Mouse (Mus musculus) hindbrain, embryonic 16.5 days (tissue): Measurements from ENCODE around the gene Tmem158. TPM values are rescaled to one million over a fixed set of nuclear protein-coding genes. Genes with fewer than 3 reads are reported as not detected.

Experiments used
- ATAC-seq: fragments of 200-750 bp; cut with Nextera tagmentation; 2 replicates; pipeline ENCODE4 v1.8.0; 2017; ENCODE audit warnings: moderate TSS enrichment, moderate library complexity
- H3K27ac ChIP-seq: fragments of 300-500 bp; sonication (generic); 2 replicates; pipeline ENCODE4 v1.5.1; 2014; ENCODE audit warnings: low read depth, mild to moderate bottlenecking, control low read depth, low read length, moderate library complexity
- H3K27me3 ChIP-seq: fragments of 300-500 bp; sonication (generic); replicated peaks from 2 replicates; pipeline ENCODE4 v1.6.1; 2014; ENCODE audit warnings: low read length; ENCODE audit not compliant: control insufficient read depth, insufficient read depth
- H3K36me3 ChIP-seq: fragments of 300-500 bp; sonication (generic); 2 replicates; pipeline ENCODE4 v1.6.1; 2014; ENCODE audit warnings: mild to moderate bottlenecking, low read length, moderate library complexity, mixed read lengths; ENCODE audit not compliant: control insufficient read depth, insufficient read depth
- H3K4me1 ChIP-seq: fragments of 300-500 bp; sonication (generic); 2 replicates; pipeline ENCODE4 v1.6.1; 2014; ENCODE audit warnings: low read depth, low read length; ENCODE audit not compliant: control insufficient read depth, insufficient read depth
- H3K4me2 ChIP-seq: fragments of 300-500 bp; sonication (generic); 2 replicates; pipeline ENCODE4 v1.6.1; 2014; ENCODE audit warnings: mild to moderate bottlenecking, low read length, control low read depth, moderate library complexity
- H3K4me3 ChIP-seq: fragments of 300-500 bp; sonication (generic); 2 replicates; pipeline ENCODE4 v1.5.1; 2014; ENCODE audit warnings: mild to moderate bottlenecking, low read length, control low read depth, moderate library complexity
- H3K9ac ChIP-seq: fragments of 300-500 bp; sonication (generic); 2 replicates; pipeline ENCODE4 v1.6.1; 2014; ENCODE audit warnings: low read depth, mild to moderate bottlenecking, control low read depth, low read length, moderate library complexity
- H3K9me3 ChIP-seq: fragments of 300-500 bp; sonication (generic); 2 replicates; pipeline ENCODE4 v1.6.1; 2014; ENCODE audit warnings: mild to moderate bottlenecking, low read length, moderate library complexity; ENCODE audit not compliant: control insufficient read depth
- WGBS: fragments of 180-500 bp; shearing (Covaris S2); extraction: QIAGEN DNeasy Blood & Tissue Kit; methylation state at CpG from one replicate; pipeline ENCODE4 v1.1.7; 2014; 5-methylcytosine and 5-hydroxymethylcytosine counted together
- polyA plus RNA-seq: library from polyadenylated mRNA; unstranded; fragments of >200 nt; fragmentation: Nextera tagmentation; extraction: Ambion mirVana; gene quantifications from 2 replicates; pipeline ENCODE4 v1.2.1, GENCODE M21; 2015

Tmem158 gene
- polyA plus RNA-seq, 1 experiment from 2014 or later = 25.3 TPM

DNA sequence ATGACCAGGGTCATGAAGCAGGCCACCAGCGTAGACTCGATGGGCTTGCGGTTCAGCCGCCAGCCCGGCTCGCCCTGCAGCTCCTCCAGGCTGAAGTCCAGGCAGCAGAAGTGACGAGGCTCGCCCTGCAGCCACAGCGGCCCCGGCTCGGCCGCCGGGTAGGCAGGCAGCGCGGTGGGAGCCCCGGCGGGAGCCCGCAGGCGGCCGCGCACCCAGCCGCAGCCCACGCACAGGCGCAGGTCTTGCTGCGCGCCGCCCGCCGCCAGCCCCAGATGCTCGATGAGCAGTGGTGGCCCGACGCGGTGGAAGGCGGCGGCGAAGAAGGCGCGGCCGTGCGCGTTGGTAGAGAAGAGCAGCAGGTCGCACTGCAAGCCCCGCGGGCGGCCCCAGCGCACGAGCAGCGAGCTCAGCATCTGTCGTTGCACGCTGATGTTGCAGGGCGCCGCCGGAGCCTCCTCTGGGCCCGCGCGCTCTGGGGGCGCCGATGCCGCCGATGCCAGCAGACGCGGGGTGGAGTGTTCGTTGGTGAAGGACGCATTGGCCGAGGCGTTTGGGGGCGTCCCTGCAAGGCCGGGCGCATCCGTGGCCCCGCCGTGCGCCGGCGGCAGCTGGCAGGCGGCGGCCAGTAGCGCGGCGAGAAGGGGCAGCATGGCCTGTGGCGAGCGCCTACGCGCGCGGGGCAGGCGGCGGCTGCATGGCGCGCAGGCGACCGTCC, 511 bp downstream of the Tmem158 start:
- WGBS = under 1% methylated on average over 54 of the region's 92 CpGs
- H3K4me1 ChIP-seq = peaks cover 2% of the 10 kb centered on the region
- H3K9ac ChIP-seq = peak overlapping the region; percentile 91
- no peaks in the 10 kb centered on the region for H3K9me3 ChIP-seq
- peak overlapping the region; percentile 92 for H3K4me3 ChIP-seq
- peak; percentile 85 for ATAC-seq
- no peaks in the 10 kb centered on the region for H3K27me3 ChIP-seq
- peak overlapping the region; percentile 87 for H3K27ac ChIP-seq
- H3K36me3 ChIP-seq = no peaks in the 10 kb centered on the region
- peak overlapping the region; percentile 83 for H3K4me2 ChIP-seq

- Histone ChIP-seq H3K27ac (peak overlapping the region; percentile 87), H3K9ac (peak overlapping the region; percentile 91), H3K4me2 (peak overlapping the region; percentile 83), H3K4me3 (peak overlapping the region; percentile 92), H3K27me3 (no peaks in the 10 kb centered on the region), H3K9me3 (no peaks in the 10 kb centered on the region), H3K4me1 (peaks cover 2% of the 10 kb centered on the region), H3K36me3 (no peaks in the 10 kb centered on the region)
- WGBS = under 1% methylated on average over 45 of the region's 45 CpGs
- peak; percentile 46; the same call in 1 of the 2 replicates for ATAC-seq
These were observed 1.1 kb downstream of the Tmem158 start for GRCm38 (mm10) chr9:123259461-123259895.

- Histone ChIP-seq H3K4me3 (peak overlapping the region; percentile 92), H3K4me2 (peak overlapping the region; percentile 83), H3K4me1 (peaks cover 2% of the 10 kb centered on the region), H3K27me3 (no peaks in the 10 kb centered on the region), H3K9me3 (no peaks in the 10 kb centered on the region), H3K36me3 (no peaks in the 10 kb centered on the region), H3K9ac (no peak overlapping the region), H3K27ac (no peak overlapping the region)
- 18% methylated on average over 10 of the region's 10 CpGs for WGBS
- no peak for ATAC-seq
These were observed 1.8 kb downstream of the Tmem158 start for GRCm38 (mm10) chr9:123258796-123259195.

GRCm38 (mm10) chr9:123255736-123256135, 4.8 kb downstream of the Tmem158 start:
- Histone ChIP-seq H3K27ac (no peak overlapping the region), H3K9me3 (no peaks in the 10 kb centered on the region), H3K27me3 (no peaks in the 10 kb centered on the region), H3K36me3 (no peaks in the 10 kb centered on the region), H3K4me1 (peaks cover under 1% of the 10 kb centered on the region), H3K4me3 (no peak overlapping the region), H3K4me2 (no peak overlapping the region), H3K9ac (no peak overlapping the region)
- 80% methylated on average over 3 of the region's 3 CpGs for WGBS
- no peak for ATAC-seq

DNA sequence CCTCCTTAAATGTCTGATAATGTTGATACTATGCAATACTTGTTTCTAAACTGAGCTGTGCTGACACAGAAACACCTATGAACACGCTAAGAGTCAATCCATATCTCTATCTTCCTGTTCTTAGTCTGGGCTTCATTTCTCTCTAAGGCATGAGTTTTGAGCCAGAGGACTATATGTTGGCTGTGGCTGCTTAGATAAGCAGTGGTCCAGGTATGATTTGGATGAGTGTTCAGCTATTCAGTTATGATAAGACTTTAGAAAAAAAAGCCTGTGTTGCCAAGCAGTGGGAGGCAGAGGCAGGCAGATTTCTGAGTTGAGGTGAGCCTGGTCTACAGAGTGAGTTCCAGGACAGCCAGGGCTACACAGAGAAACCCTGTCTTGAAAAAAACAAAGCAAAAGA, 12.6 kb downstream of the Tmem158 start:
- WGBS = 85% methylated on average over 1 of the region's 1 CpGs
- H3K36me3 ChIP-seq = no peaks in the 10 kb centered on the region
- H3K9me3 ChIP-seq = no peaks in the 10 kb centered on the region
- H3K9ac ChIP-seq = no peak overlapping the region
- no peak overlapping the region for H3K27ac ChIP-seq
- no peak overlapping the region for H3K4me2 ChIP-seq
- no peaks in the 10 kb centered on the region for H3K27me3 ChIP-seq
- H3K4me1 ChIP-seq = no peaks in the 10 kb centered on the region
- H3K4me3 ChIP-seq = no peak overlapping the region
- ATAC-seq = no peak

GRCm38 (mm10) chr9:123245146-123245545, 15.4 kb downstream of the Tmem158 start:
- H3K9me3 ChIP-seq = no peaks in the 10 kb centered on the region
- no peak overlapping the region for H3K9ac ChIP-seq
- H3K4me1 ChIP-seq = no peaks in the 10 kb centered on the region
- H3K27ac ChIP-seq = no peak overlapping the region
- H3K36me3 ChIP-seq = no peaks in the 10 kb centered on the region
- 86% methylated on average over 4 of the region's 4 CpGs for WGBS
- no peak overlapping the region for H3K4me2 ChIP-seq
- no peaks in the 10 kb centered on the region for H3K27me3 ChIP-seq
- no peak for ATAC-seq
- no peak overlapping the region for H3K4me3 ChIP-seq

DNA sequence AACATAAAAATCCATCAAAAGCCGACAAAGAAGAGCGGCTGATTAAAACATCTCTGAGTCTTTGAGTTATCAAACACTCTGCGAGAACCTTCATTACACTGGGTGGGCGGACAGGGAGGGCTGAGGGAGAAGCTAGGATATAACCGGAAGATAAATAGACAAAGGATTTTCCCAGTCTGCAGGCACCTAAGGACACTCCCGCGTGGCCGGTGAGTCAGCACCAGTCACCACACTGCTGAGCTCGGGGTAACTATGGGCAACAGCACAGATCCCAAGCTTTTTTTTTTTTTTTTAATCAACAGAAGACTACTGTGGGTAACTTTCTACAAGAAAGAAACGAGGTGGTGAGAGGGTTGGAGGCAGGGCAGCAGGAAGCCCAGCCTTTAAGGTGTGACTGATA, 16.6 kb downstream of the Tmem158 start:
- H3K4me3 ChIP-seq = no peak overlapping the region
- WGBS = 63% methylated on average over 10 of the region's 10 CpGs
- H3K4me2 ChIP-seq = no peak overlapping the region
- ATAC-seq = no peak
- H3K4me1 ChIP-seq = no peaks in the 10 kb centered on the region
- no peak overlapping the region for H3K27ac ChIP-seq
- no peak overlapping the region for H3K9ac ChIP-seq
- H3K36me3 ChIP-seq = no peaks in the 10 kb centered on the region
- no peaks in the 10 kb centered on the region for H3K9me3 ChIP-seq
- no peaks in the 10 kb centered on the region for H3K27me3 ChIP-seq

- no peaks in the 10 kb centered on the region for H3K9me3 ChIP-seq
- 97% methylated on average over 5 of the region's 5 CpGs for WGBS
These were observed 19.4 kb downstream of the Tmem158 start for GRCm38 (mm10) chr9:123241191-123241590.

GRCm38 (mm10) chr9:123240751-123241150, 19.8 kb downstream of the Tmem158 start:
- no peak for ATAC-seq

More at GRCm38 (mm10) chr9:123241191-123241590, 19.4 kb downstream of the Tmem158 start:
- no peak for ATAC-seq
- H3K27ac ChIP-seq = no peak overlapping the region
- H3K4me2 ChIP-seq = no peak overlapping the region
- H3K4me3 ChIP-seq = no peak overlapping the region
- H3K27me3 ChIP-seq = no peaks in the 10 kb centered on the region
- H3K36me3 ChIP-seq = no peaks in the 10 kb centered on the region
- H3K4me1 ChIP-seq = peaks cover 2% of the 10 kb centered on the region
- no peak overlapping the region for H3K9ac ChIP-seq

More at GRCm38 (mm10) chr9:123240751-123241150, 19.8 kb downstream of the Tmem158 start:
- Histone ChIP-seq H3K36me3 (no peaks in the 10 kb centered on the region), H3K4me3 (no peak overlapping the region), H3K9ac (no peak overlapping the region), H3K4me1 (peaks cover 2% of the 10 kb centered on the region), H3K4me2 (no peak overlapping the region), H3K27me3 (no peaks in the 10 kb centered on the region), H3K27ac (no peak overlapping the region), H3K9me3 (no peaks in the 10 kb centered on the region)
- 93% methylated on average over 2 of the region's 2 CpGs for WGBS
